Mouse (Mus musculus) layer of hippocampus, postnatal 14 days (tissue): ENCODE measurements at regions not wholly inside any gene's neighbourhood (a gene's known extent, or its start where the extent isn't known, plus 50 kb on each side); places are given as distances from the start of the nearest gene placed in this dataset.
A peak's percentile ranks its signal among the peaks of the same experiment; 100 is the strongest.

ENCODE experiments used
- DNase-seq, 2 experiments: peaks; one replicate each; pipeline ENCODE4 v3.0.0; 2021 to 2022; ENCODE audit warnings: low spot score in 2 of 2, mixed read lengths in 1 of 2

- no peak for DNase-seq
Measured at GRCm38 (mm10) chr14:54185265-54185830, 68.6 kb downstream of the Dad1 start.

DNA sequence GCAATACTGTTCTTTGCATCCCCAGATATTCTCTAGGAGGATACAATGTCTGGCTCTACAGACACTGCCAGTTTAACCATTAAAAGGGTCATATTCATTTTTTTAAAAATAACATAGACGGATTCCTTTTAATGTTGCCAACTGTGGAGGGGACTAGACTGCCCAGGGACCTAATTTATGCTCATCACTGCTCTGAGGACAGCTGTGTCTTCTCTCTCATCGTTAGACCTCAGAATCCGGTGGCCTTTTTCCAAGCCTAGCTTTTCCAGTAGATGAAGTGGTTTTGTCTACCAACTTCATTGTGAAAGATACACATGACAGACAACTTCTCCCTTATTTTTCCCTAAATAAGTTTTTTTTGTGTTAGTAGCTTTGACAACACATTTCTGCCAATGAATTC, 70.0 kb downstream of the Dad1 start:
- no peak for DNase-seq

- no peak for DNase-seq
Measured at GRCm38 (mm10) chr14:54182838-54183237, 71.1 kb downstream of the Dad1 start.

GRCm38 (mm10) chr14:54181306-54181705, 72.6 kb downstream of the Dad1 start:
- no peak for DNase-seq

- no peak for DNase-seq
Measured at GRCm38 (mm10) chr14:54180754-54181153, 73.2 kb downstream of the Dad1 start.

GRCm38 (mm10) chr14:54180271-54180670, 73.6 kb downstream of the Dad1 start:
- no peak for DNase-seq

- DNase-seq: no peak
Measured at GRCm38 (mm10) chr14:54178856-54179255, 75.0 kb downstream of the Dad1 start.

GRCm38 (mm10) chr14:54176469-54176868, 77.4 kb downstream of the Dad1 start:
- DNase-seq: no peak

DNA sequence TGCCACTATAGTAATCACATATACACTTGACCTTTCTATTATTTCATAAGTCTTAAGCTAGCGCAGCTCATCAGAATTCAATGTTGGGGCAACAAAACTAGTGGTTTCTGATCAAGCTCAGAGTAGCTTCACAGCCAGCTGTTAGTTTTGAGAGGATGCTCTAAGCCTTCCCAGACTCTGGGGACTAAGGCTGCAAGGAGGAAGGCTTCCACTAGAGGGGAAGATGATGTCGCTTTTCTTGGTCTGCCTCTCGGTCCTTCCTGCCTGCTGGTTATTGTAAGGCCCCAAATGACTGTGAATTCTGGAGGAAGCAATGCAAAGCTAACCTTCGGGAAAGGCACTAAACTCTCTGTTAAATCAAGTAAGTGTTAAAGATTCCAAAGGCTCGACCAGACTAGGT, 78.4 kb downstream of the Dad1 start:
- no peak for DNase-seq

DNA sequence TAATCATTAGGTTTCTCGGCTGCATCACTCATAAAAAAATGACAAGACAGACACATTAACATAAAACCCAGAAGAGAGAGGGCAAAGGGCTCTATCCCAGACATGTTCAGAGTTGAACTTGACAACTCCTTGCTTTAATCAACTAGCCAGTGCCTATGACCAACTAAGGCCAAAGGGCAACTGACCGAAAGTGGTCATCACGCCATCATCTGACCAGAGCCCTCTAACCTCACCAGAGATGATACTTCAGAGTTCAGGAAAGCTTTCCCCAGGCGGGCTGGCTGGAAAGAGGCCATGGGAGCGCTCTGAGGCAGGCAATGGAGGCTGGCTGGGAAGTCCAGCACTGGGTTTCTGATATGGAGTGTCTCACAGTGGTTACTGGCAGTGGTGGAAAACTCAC, 80.6 kb downstream of the Dad1 start:
- DNase-seq: no peak

GRCm38 (mm10) chr14:54169254-54169653, 84.7 kb downstream of the Dad1 start:
- no peak for DNase-seq

- no peak for DNase-seq
Measured at GRCm38 (mm10) chr14:54168414-54168931, 85.4 kb downstream of the Dad1 start.

DNA sequence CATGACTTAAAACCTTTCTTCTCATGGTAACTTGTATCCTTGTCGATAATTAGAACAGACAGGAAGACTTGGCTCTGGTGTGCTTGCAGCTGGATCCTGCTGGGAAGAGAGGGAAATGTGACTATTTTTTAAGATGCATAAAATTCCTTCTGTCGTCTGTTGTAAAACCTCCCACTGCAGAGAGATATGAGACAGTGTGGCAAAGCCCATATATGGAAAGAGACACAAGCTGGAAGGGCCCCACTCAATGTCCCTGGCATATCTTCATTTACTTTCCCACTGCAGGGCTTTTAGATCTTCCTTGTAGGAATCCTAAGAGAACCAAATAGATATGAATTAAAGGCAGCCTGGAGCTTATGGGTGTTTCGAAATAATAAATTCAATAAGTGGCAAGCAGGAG, 87.8 kb downstream of the Dad1 start:
- DNase-seq: peak in 1 of 2 experiments; percentile 20

DNA sequence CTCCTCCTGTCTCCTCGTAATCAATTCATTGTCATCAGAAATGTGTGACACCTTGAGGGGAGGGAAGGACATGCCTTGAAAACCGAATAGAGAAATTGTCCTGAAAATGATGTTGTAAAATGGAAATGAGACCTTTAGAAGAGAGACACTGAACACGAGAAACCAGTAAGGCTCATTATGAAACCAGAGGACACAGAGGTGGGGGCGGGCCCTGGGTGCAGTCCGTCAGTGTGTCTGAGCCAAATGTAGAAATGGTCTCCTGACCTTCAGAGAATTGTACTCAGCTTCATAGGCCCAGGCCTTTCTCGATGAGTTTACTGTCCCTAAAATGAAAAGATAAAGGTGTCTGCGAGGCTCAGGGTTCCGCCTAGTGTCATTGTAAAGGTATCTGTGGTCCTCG, 89.0 kb downstream of the Dad1 start:
- no peak for DNase-seq

DNA sequence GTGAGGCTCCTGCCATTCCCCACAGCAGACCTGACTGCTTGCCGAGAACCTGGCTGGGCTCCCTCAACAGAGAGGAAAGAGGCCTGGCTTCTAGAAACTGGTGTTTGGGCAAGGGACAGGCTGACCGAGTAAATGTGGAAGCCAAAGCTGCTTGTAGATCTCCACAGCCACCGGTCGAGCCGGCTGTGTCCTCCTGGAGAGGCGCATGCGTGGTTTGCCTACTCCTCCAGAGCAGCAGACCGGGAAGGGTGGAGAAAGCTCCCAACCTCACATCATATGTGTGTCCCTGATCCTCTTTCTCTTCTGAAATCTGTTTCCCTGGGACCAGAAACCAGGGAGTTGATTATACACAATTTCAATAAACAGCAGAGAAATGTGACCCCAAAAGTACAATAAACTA, 92.0 kb downstream of the Dad1 start:
- DNase-seq: no peak

DNA sequence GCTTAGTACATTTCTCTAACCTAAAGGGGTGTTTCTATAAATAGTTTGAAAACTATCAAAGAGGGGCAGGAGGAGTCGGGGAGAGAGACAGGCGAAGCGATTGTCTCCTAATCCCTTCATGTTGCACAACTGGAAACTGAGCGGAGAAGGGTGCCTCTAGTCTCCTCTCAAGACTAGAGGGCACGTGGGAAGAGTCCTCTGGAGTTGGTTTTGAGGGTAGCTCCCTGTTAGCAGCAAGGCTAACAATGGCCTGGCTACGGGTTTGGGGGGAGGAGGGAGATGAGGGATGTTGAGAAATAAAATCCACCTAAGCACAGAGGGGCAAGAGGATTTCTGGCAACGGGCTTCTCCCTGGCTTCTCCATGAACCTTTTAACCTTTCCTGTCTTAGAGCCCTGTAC, 92.7 kb downstream of the Dad1 start:
- no peak for DNase-seq

GRCm38 (mm10) chr14:54159816-54160215, 94.1 kb downstream of the Dad1 start:
- no peak for DNase-seq

- no peak for DNase-seq
Measured at GRCm38 (mm10) chr14:54158214-54158965, 95.5 kb downstream of the Dad1 start.

DNA sequence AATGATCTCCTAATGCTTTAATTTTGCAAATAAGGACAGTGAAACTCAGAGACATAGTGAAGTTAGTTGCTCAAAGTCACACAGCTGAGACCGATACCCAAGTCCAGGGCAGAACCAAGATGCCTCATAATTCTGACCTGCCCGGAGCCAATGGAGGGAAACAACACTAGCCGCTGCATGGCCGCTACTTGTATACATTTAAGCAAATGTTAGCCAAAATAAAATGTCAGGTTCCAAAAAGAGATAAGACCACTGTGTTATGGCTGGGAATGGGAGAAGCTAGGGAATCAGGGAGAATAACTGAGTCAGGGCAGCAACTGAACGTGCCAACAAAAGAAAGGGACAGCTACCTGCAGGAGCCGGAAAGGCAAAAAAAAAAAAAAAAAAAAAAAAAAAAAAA, 97.4 kb downstream of the Dad1 start:
- DNase-seq: no peak

DNA sequence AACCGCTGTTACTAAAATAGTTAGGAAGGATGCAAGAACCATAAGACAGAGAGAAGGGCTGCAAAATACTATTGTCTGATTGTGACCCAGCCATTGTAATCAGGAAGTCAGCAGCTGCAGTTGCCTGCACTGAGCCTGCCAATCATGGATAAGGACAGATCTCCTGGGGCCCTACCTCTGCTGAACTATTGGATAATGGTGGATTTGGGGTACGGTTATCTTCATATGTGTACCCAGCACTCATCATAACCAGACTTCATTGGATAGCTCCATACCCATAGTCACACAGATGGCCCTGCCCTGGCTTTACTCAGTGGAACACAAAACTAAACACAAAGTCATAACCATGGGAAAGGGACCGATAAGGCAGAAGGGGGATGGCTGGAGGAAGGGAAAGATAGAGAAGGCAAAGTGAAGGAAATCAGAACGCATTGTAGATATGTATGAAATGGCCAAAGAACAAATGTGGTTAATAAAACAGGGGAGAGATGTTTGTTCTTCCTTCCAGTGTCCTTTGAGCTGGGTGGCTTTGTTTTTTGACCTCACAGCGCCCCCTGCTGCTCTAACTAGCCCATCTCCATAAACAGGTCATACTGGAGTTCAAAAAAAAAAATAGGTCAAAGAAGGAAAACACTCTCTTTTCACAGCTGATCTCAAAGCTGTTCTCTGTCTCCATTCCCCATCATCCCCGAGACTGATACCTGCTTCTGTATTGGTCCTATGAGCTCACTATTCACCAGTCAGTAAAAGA, 101.2 kb downstream of the Dad1 start:
- DNase-seq: peak; percentile 41 to 61

DNA sequence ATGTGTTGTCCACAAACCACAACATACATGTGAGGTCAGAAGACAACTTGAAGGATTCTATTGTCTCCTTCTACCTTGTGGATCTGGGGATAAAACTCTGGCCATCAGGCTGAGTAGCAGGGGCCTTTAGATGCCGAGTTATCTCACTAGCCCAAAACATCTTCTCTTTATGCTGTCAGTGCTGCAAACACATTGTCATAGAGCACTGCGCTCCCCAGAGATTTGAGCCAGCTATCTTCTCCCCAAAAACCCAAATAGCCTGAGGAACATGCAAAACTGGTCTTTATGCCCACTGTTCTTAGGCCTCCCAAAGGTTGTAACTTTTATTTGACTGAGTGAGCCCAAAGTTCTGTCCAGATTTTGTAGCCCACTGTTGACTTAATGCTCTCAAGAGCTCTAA, 102.0 kb downstream of the Dad1 start:
- no peak for DNase-seq

DNA sequence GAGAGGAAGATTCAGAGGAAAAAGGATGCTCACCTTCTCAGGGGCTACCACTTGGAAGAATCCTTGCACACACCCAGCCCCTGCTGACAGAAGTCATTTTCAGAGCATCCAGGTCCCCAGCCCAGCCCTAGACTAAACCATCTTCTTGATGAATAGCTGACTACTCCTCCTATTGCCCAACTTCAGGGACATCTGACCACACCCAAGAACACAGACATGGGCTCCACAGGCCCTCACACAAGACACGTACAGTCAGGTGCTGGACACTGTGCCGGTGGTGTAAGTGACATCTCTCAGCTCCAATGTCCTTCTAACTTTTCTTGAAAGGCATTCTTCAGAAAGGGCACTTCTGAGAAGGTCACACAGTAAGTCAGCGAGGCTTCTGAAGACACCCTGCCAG, 102.6 kb downstream of the Dad1 start:
- no peak for DNase-seq
